Mouse (Mus musculus) lung, embryonic 15.5 days (tissue): Measurements from ENCODE around the gene Hs3st1. TPM values are rescaled to one million over a fixed set of nuclear protein-coding genes. Genes with fewer than 3 reads are reported as not detected.

ENCODE experiments used
- ATAC-seq: fragments of 200-750 bp; cut with Nextera tagmentation; 2 replicates; pipeline ENCODE4 v1.8.0; 2017; ENCODE audit warnings: moderate number of reproducible peaks, borderline replicate concordance; ENCODE audit not compliant: low FRiP score, low TSS enrichment; ENCODE audit errors: extremely low read depth
- H3K27ac ChIP-seq: fragments of 300-500 bp; sonication (generic); 2 replicates; pipeline ENCODE4 v1.5.1; 2015; ENCODE audit warnings: moderate library complexity, mild to moderate bottlenecking, inconsistent platforms
- H3K27me3 ChIP-seq: fragments of 300-500 bp; sonication (generic); 2 replicates; pipeline ENCODE4 v1.6.1; 2015; ENCODE audit warnings: inconsistent platforms
- H3K36me3 ChIP-seq: fragments of 300-500 bp; sonication (generic); 2 replicates; pipeline ENCODE4 v1.6.1; 2015; ENCODE audit warnings: inconsistent platforms
- H3K4me1 ChIP-seq: fragments of 300-500 bp; sonication (generic); 2 replicates; pipeline ENCODE4 v1.6.1; 2015; ENCODE audit warnings: inconsistent platforms
- H3K4me2 ChIP-seq: fragments of 300-500 bp; sonication (generic); 2 replicates; pipeline ENCODE4 v1.6.1; 2015; ENCODE audit warnings: inconsistent platforms, mild to moderate bottlenecking, moderate library complexity
- H3K4me3 ChIP-seq: fragments of 300-500 bp; sonication (generic); 2 replicates; pipeline ENCODE4 v1.5.1; 2015; ENCODE audit warnings: mild to moderate bottlenecking, inconsistent platforms
- H3K9ac ChIP-seq: fragments of 300-500 bp; sonication (generic); 2 replicates; pipeline ENCODE4 v1.6.1; 2015; ENCODE audit warnings: inconsistent platforms
- H3K9me3 ChIP-seq: fragments of 300-500 bp; sonication (generic); 2 replicates; pipeline ENCODE4 v1.6.1; 2016; ENCODE audit warnings: inconsistent platforms
- WGBS: fragments of 180-500 bp; shearing (Covaris S2); methylation state at CpG from one replicate; pipeline ENCODE4 v1.1.7; 2015; 5-methylcytosine and 5-hydroxymethylcytosine counted together
- polyA plus RNA-seq: library from polyadenylated mRNA; unstranded; fragments of >200 nt; fragmentation: Nextera tagmentation; extraction: Ambion mirVana; gene quantifications from 2 replicates; pipeline ENCODE4 v1.2.1, GENCODE M21; 2015

The Hs3st1 gene
- polyA plus RNA-seq, 1 experiment from 2014 or later, result 2.6 TPM

DNA sequence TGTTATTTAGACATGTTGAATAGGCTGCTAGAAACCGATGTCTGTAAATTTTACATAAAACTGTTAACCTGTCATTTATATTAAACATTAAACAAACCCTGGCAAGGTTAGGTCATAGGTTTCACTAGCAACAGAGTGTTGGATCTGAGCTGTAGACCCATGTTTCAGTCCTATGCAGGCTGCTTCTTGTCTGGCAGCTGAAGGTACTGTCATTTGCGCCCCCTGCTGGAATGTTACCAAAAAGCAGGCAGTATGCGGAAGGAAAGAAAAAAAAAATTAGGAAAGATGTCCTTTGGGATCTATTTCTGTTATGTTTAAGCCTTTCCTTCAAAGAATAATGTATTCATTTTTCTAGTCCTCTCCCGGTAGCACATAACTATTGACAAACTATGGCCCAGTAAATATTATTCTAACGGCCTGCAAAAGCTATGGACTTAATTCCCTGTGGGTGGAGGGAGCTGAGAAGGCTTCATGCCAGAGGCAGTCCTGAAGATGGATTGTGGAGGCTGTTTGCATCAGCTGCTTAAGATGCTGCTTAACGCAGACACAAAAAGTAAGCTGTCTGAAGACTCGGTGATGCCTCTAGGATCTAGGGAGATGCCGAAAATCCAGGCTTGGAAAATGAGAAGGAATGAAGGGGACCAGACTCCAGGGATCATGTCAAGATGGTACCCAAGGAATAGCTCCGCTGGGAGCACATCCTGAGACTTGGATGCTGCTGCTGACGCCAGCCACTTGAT lies 115.7 kb downstream of the Hs3st1 start:
- no peaks in the 10 kb centered on the region for H3K36me3 ChIP-seq
- no peak overlapping the region for H3K27ac ChIP-seq
- H3K4me3 ChIP-seq, result no peak overlapping the region
- no peak overlapping the region for H3K9ac ChIP-seq
- WGBS, result 40% methylated on average over 10 of the region's 10 CpGs
- H3K4me1 ChIP-seq, result peaks cover 7% of the 10 kb centered on the region
- no peak overlapping the region for H3K4me2 ChIP-seq
- H3K9me3 ChIP-seq, result no peaks in the 10 kb centered on the region
- H3K27me3 ChIP-seq, result peaks cover 20% of the 10 kb centered on the region
- ATAC-seq, result no peak

DNA sequence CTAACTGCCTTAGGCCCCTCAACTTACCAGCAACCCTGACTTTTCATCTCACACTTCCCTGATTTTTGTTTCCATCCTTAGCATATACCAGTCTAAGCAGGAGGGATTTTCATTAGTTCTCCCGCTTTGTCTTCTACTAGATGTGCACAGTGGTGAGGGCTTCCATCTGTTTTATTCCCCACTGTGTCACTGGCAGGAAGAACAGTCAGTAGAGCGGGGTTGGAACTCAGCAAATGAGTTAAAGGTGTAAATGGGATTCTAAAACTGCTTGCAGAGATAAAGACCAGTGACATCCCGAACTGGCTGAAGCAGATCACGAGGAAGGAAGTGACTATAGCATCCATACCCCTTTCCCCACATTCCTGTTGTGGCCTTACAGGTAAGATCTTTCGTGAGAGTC lies 116.3 kb downstream of the Hs3st1 start:
- 63% methylated on average over 5 of the region's 5 CpGs for WGBS
- Histone ChIP-seq H3K4me3 (no peak overlapping the region), H3K36me3 (no peaks in the 10 kb centered on the region), H3K9ac (no peak overlapping the region), H3K9me3 (no peaks in the 10 kb centered on the region), H3K27me3 (peaks cover 14% of the 10 kb centered on the region), H3K4me1 (peaks cover 2% of the 10 kb centered on the region), H3K27ac (no peak overlapping the region), H3K4me2 (no peak overlapping the region)
- no peak for ATAC-seq

- no peak overlapping the region for H3K4me3 ChIP-seq
- WGBS, result 43% methylated on average over 6 of the region's 6 CpGs
- H3K4me2 ChIP-seq, result no peak overlapping the region
- no peaks in the 10 kb centered on the region for H3K4me1 ChIP-seq
- ATAC-seq, result no peak
- H3K9me3 ChIP-seq, result no peaks in the 10 kb centered on the region
- no peak overlapping the region for H3K9ac ChIP-seq
- no peaks in the 10 kb centered on the region for H3K36me3 ChIP-seq
- H3K27ac ChIP-seq, result no peak overlapping the region
- H3K27me3 ChIP-seq, result peaks cover 4% of the 10 kb centered on the region; the same call in 1 of the 2 replicates
Observed at GRCm38 (mm10) chr5:39637874-39638273, 117.4 kb downstream of the Hs3st1 start.

GRCm38 (mm10) chr5:39636090-39636489 lies 119.2 kb downstream of the Hs3st1 start:
- ATAC-seq, result no peak
- Histone ChIP-seq H3K9ac (no peak overlapping the region), H3K27me3 (no peaks in the 10 kb centered on the region), H3K36me3 (no peaks in the 10 kb centered on the region), H3K9me3 (no peaks in the 10 kb centered on the region), H3K4me1 (no peaks in the 10 kb centered on the region), H3K4me3 (no peak overlapping the region), H3K27ac (no peak overlapping the region), H3K4me2 (no peak overlapping the region)
- WGBS, result 80% methylated on average over 3 of the region's 3 CpGs

- Histone ChIP-seq H3K4me3 (no peak overlapping the region), H3K36me3 (no peaks in the 10 kb centered on the region), H3K27ac (no peak overlapping the region), H3K4me1 (no peaks in the 10 kb centered on the region), H3K9ac (no peak overlapping the region), H3K4me2 (no peak overlapping the region), H3K9me3 (no peaks in the 10 kb centered on the region), H3K27me3 (no peaks in the 10 kb centered on the region)
- no peak for ATAC-seq
- WGBS, result 85% methylated on average over 8 of the region's 8 CpGs
Observed at GRCm38 (mm10) chr5:39634300-39635047, 120.8 kb downstream of the Hs3st1 start.

GRCm38 (mm10) chr5:39633206-39633605 lies 122.1 kb downstream of the Hs3st1 start:
- WGBS, result 53% methylated on average over 1 of the region's 1 CpGs
- no peaks in the 10 kb centered on the region for H3K9me3 ChIP-seq
- no peaks in the 10 kb centered on the region for H3K36me3 ChIP-seq
- no peaks in the 10 kb centered on the region for H3K27me3 ChIP-seq
- H3K27ac ChIP-seq, result no peak overlapping the region
- no peak overlapping the region for H3K4me2 ChIP-seq
- no peak overlapping the region for H3K4me3 ChIP-seq
- no peak for ATAC-seq
- H3K4me1 ChIP-seq, result no peaks in the 10 kb centered on the region
- H3K9ac ChIP-seq, result no peak overlapping the region

DNA sequence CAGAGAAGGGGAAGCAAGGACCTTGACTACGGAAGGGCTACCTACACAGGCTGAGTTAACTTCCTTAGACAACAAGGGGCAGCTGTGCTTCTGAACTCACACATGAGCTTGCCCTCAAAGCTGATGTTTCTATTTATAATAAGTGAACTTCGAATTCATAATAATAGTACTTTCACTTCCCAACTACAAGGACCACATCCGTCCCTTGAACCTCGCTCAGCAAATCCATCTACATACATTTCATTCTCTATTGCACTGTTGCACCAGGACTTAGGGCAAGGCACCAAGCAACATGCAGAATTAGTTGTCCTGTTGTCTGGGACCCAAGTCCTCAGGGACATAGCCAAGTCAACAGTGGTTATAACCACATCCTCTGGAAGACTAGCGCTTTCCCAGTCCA lies 124.4 kb downstream of the Hs3st1 start:
- Histone ChIP-seq H3K4me2 (no peak overlapping the region), H3K4me1 (no peaks in the 10 kb centered on the region), H3K9me3 (no peaks in the 10 kb centered on the region), H3K4me3 (no peak overlapping the region), H3K27ac (no peak overlapping the region), H3K36me3 (no peaks in the 10 kb centered on the region), H3K9ac (no peak overlapping the region), H3K27me3 (no peaks in the 10 kb centered on the region)
- WGBS, result 87% methylated on average over 5 of the region's 5 CpGs
- ATAC-seq, result no peak

GRCm38 (mm10) chr5:39625037-39625473 lies 130.2 kb downstream of the Hs3st1 start:
- H3K4me1 ChIP-seq, result no peaks in the 10 kb centered on the region
- no peak overlapping the region for H3K9ac ChIP-seq
- H3K27ac ChIP-seq, result no peak overlapping the region
- H3K36me3 ChIP-seq, result no peaks in the 10 kb centered on the region
- ATAC-seq, result peak; percentile 39; the same call in 1 of the 2 replicates
- no peak overlapping the region for H3K4me2 ChIP-seq
- WGBS, result 69% methylated on average over 8 of the region's 8 CpGs
- no peaks in the 10 kb centered on the region for H3K27me3 ChIP-seq
- H3K9me3 ChIP-seq, result no peaks in the 10 kb centered on the region
- no peak overlapping the region for H3K4me3 ChIP-seq

DNA sequence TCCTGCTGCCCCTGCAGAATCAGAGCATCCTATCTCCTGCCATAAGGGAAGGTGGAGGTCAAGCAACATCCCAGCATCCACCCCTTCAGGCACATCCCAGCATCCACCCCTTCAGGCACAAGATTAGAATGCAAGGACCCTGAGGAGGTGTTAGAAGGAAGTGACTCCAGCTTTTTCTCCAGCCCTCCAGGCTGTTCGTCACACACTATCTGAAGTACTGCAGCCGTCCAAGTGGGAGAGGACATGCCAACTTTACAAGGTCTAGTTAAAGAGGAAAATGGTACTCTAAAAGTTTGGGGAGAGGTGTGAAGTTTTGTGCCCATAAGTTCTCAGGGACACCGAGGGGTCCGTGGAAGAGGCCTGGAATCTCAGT lies 131.1 kb downstream of the Hs3st1 start:
- Histone ChIP-seq H3K27me3 (no peaks in the 10 kb centered on the region), H3K4me2 (no peak overlapping the region), H3K36me3 (no peaks in the 10 kb centered on the region), H3K4me3 (no peak overlapping the region), H3K9me3 (no peaks in the 10 kb centered on the region), H3K27ac (no peak overlapping the region), H3K4me1 (no peaks in the 10 kb centered on the region), H3K9ac (no peak overlapping the region)
- no peak for ATAC-seq
- 56% methylated on average over 4 of the region's 4 CpGs for WGBS

DNA sequence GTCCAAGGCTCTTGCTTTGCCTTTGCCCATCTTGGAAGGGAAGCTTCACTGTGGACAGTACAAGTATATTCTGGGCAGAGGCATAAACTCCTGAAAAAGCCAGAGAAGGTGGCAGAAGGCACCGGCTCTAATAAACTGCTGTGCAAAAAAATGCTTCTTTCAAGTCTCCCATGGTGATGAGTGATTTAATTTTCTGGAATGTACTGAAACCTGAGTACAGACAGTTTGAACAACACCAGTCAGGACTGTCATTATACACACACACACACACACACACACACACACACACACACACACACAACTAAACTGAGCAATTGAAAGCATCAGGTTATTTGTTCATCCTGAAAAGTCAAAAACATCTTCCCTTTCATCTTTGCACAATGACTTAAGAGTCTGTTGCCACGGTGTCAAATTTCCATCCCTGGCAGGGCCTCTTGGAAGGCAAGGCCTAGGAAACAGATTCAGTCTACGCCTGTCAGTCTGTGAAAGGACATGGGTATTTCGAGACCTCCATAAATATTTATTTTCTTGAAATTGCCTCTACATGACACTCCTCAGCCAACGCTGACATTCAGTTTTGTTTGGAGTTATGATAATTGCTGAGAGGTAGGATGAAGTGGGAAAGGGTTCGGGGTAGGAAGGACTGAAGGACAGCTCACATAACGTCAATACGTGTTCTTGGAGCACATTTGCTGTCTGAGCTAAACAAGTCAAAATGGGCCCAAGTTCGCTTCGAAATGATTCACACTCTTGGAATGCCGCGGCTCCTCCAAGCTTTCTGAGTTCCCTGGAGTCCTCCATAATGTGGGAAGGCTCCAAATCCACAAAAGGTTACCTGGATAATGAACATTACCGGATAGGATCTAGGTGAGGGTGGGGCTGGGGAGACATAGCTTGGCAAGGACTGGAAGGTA lies 131.7 kb downstream of the Hs3st1 start:
- Histone ChIP-seq H3K36me3 (no peaks in the 10 kb centered on the region), H3K4me3 (no peak overlapping the region), H3K27me3 (no peaks in the 10 kb centered on the region), H3K27ac (no peak overlapping the region), H3K4me2 (no peak overlapping the region), H3K9ac (no peak overlapping the region), H3K4me1 (no peaks in the 10 kb centered on the region), H3K9me3 (no peaks in the 10 kb centered on the region)
- 57% methylated on average over 13 of the region's 13 CpGs for WGBS
- no peak for ATAC-seq

- H3K27me3 ChIP-seq, result no peaks in the 10 kb centered on the region
- H3K9me3 ChIP-seq, result no peaks in the 10 kb centered on the region
- no peaks in the 10 kb centered on the region for H3K36me3 ChIP-seq
- no peak overlapping the region for H3K27ac ChIP-seq
- 65% methylated on average over 3 of the region's 3 CpGs for WGBS
- H3K4me1 ChIP-seq, result no peaks in the 10 kb centered on the region
- ATAC-seq, result no peak
- H3K4me2 ChIP-seq, result no peak overlapping the region
- no peak overlapping the region for H3K4me3 ChIP-seq
- H3K9ac ChIP-seq, result no peak overlapping the region
Observed at GRCm38 (mm10) chr5:39620206-39620866, 134.9 kb downstream of the Hs3st1 start.
